In genomic region chr7:12992222-12992621, GRCm38 (mm10) we compare ENCODE assay signal across 10 mouse cellular contexts. TPM values are rescaled to one million over a fixed set of nuclear protein-coding genes. Genes with fewer than 3 reads are reported as not detected.
DNase-seq lines count a peak whose midpoint lies in the region; ATAC-seq lines count a peak whose summit lies in the region.
"Had no signal": no experiment of that assay in that cellular context is flagged by ENCODE, and none has a peak within 500 bp of the region (broad histone marks: within the 10 kb centered on the region; RNA-seq: fewer than 3 reads in every experiment).

No protein-coding gene starts in this region.

- H3K27me3 ChIP-seq in kidney, embryonic 15.5 days = no peaks in the 10 kb centered on the region
- H3K27me3 ChIP-seq: limb, embryonic 12.5 days had no signal

- H3K27ac ChIP-seq in kidney, embryonic 15.5 days = no peak overlapping the region
- H3K27ac ChIP-seq: limb, embryonic 12.5 days had no signal

- H3K9me3 ChIP-seq in kidney, embryonic 15.5 days (replicated peaks) = no peaks in the 10 kb centered on the region
- H3K9me3 ChIP-seq: limb, embryonic 12.5 days had no signal

- no peak overlapping the region for H3K4me3 ChIP-seq in kidney, embryonic 15.5 days (replicated peaks)
- H3K4me3 ChIP-seq: limb, embryonic 12.5 days had no signal

- DNase-seq in kidney, adult 9 months = peak; percentile 35
- peak; percentile 57 for DNase-seq in ES-CJ7 (ENCODE audit: low read depth, low spot score)
- peak; percentile 54 for DNase-seq in retina, postnatal 1 day
- no peak for DNase-seq in urinary bladder, adult 18-20 months (ENCODE audit: low spot score in 2 of 2)
- DNase-seq in gastrocnemius, postnatal 10 days = no peak

- H3K4me1 ChIP-seq in kidney, embryonic 15.5 days = no peaks in the 10 kb centered on the region
- H3K4me1 ChIP-seq: limb, embryonic 12.5 days had no signal

- H3K9ac ChIP-seq in kidney, embryonic 15.5 days = no peak overlapping the region
- H3K9ac ChIP-seq: limb, embryonic 12.5 days had no signal

- H3K36me3 ChIP-seq in kidney, embryonic 15.5 days = no peaks in the 10 kb centered on the region
- H3K36me3 ChIP-seq: limb, embryonic 12.5 days had no signal

- no peak for ATAC-seq in kidney, embryonic 15.5 days (replicated peaks; ENCODE audit: low FRiP score)
- ATAC-seq in erythroblast, adult 5-6 weeks (replicated peaks; ENCODE audit: low FRiP score, poor library complexity, severe bottlenecking) = 0 out of 2 replicates have a peak, but pooled peaks have one; percentile 41

- 7% methylated on average over 3 of the region's 3 CpGs for WGBS in kidney, embryonic 15.5 days

- H3K4me2 ChIP-seq in kidney, embryonic 15.5 days = no peak overlapping the region
- H3K4me2 ChIP-seq: limb, embryonic 12.5 days had no signal

RNA-seq across cellular contexts. Expression of gene Slc27a5, which starts 5.8 kb away (rescaled TPM):
- polyA plus RNA-seq in kidney, embryonic 15.5 days (2015; fragmentation: Nextera tagmentation; extraction: Ambion mirVana) = 0.15 and 0.44 TPM in 2 replicates
- total RNA-seq in erythroblast, adult 5-6 weeks (2015; ENCODE audit: low replicate concordance) = not detected in 2 replicates
- not detected in 2 replicates for total RNA-seq in erythroblast, adult 5-6 weeks (2017; ENCODE audit: low replicate concordance)
- total RNA-seq in gastrocnemius, postnatal 10 days (2021) = under 1 TPM in 1 of 2 experiments, not detected in 1; 0.16 TPM
- polyA plus RNA-seq: intestine, embryonic 14.5 days; limb, embryonic 12.5 days; neural tube, embryonic 11.5 days had no signal

RNA-seq across cellular contexts. Expression of gene Trim28, which starts 6.7 kb away (rescaled TPM):
- 283 and 298 TPM in 2 replicates for polyA plus RNA-seq in kidney, embryonic 15.5 days (2015; fragmentation: Nextera tagmentation; extraction: Ambion mirVana)
- 209 and 235 TPM in 2 replicates for total RNA-seq in erythroblast, adult 5-6 weeks (2015; ENCODE audit: low replicate concordance)
- 226 and 257 TPM in 2 replicates for total RNA-seq in erythroblast, adult 5-6 weeks (2017; ENCODE audit: low replicate concordance)
- 100 to 1,000 TPM; 118 to 161 TPM for total RNA-seq in gastrocnemius, postnatal 10 days (2021)

RNA-seq across cellular contexts. Expression of gene Zfp446, which starts 14.6 kb away (rescaled TPM):
- polyA plus RNA-seq in kidney, embryonic 15.5 days (2015; fragmentation: Nextera tagmentation; extraction: Ambion mirVana) = 11.2 and 13.3 TPM in 2 replicates
- 1.3 TPM in 1 of 2 replicates, not detected in the other for total RNA-seq in erythroblast, adult 5-6 weeks (2015; ENCODE audit: low replicate concordance)
- total RNA-seq in erythroblast, adult 5-6 weeks (2017; ENCODE audit: low replicate concordance) = 0.51 and 1.3 TPM in 2 replicates
- total RNA-seq in gastrocnemius, postnatal 10 days (2021) = 1 to 10 TPM; 2.1 to 3.8 TPM

RNA-seq across cellular contexts. Expression of gene Zbtb45, which starts 17.6 kb away (rescaled TPM):
- polyA plus RNA-seq in kidney, embryonic 15.5 days (2015; fragmentation: Nextera tagmentation; extraction: Ambion mirVana) = 22.1 and 24.8 TPM in 2 replicates
- 2.7 and 8.2 TPM in 2 replicates for total RNA-seq in erythroblast, adult 5-6 weeks (2015; ENCODE audit: low replicate concordance)
- 21.2 and 23.4 TPM in 2 replicates for total RNA-seq in erythroblast, adult 5-6 weeks (2017; ENCODE audit: low replicate concordance)
- total RNA-seq in gastrocnemius, postnatal 10 days (2021) = 1 to 10 TPM; 5.5 to 6.6 TPM

RNA-seq across cellular contexts. Expression of gene Zfp324, which starts 26.6 kb away (rescaled TPM):
- polyA plus RNA-seq in kidney, embryonic 15.5 days (2015; fragmentation: Nextera tagmentation; extraction: Ambion mirVana) = 9.8 and 11.4 TPM in 2 replicates
- total RNA-seq in erythroblast, adult 5-6 weeks (2015; ENCODE audit: low replicate concordance) = 2.1 and 2.3 TPM in 2 replicates
- 2.1 and 2.5 TPM in 2 replicates for total RNA-seq in erythroblast, adult 5-6 weeks (2017; ENCODE audit: low replicate concordance)
- 1 to 10 TPM; 2.8 to 4.8 TPM for total RNA-seq in gastrocnemius, postnatal 10 days (2021)

Comparison
In these comparisons a context has a peak if more than half of its experiments do, and no peak if none do; other contexts are left out.
1. DNase-seq: peak in kidney, adult 9 months (single experiment), ES-CJ7 (single experiment) and retina, postnatal 1 day (single experiment); none in urinary bladder, adult 18-20 months (0 of 2) and gastrocnemius, postnatal 10 days (single experiment).